Mouse (Mus musculus): ENCODE data around the gene Gm4297. TPM values are rescaled to one million over a fixed set of nuclear protein-coding genes. Genes with fewer than 3 reads are reported as not detected.
"Not testable (repeated sequence)": the region's sequence is repeated elsewhere in the genome, so short reads cannot be mapped to it uniquely, and the experiment has no call there.

Gm4297 gene
- polyA plus RNA-seq (2012; rRNA removed) = not detected in 2 replicates

DNA sequence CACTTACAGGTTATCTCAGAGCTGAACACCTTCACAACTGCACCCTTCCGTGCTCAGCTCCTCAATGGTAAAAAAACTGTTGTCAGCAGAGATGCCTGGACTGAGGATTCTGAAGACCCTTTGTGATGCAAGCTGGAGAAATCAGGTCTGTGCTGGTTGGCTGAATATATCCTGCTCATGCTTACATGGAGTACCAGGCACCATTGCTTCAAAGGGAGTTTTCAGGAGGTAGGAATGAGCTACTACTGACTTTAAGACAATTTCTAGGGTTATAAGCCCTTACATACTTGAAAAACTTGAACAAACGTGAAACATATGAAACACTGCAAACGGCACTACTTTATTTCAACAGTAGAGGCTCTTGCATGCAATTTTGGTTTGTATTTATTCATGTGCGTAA is at the start of gene Gm4297:
Gm4297 (minus strand) TSS at position 101 of the 400 bp plus-strand sequence.
- not testable (repeated sequence) for DNase-seq; H3K36me3 ChIP-seq (ENCODE audit: control insufficient read depth, insufficient read depth, low read length); H3K4me1 ChIP-seq (replicated peaks; ENCODE audit: control insufficient read depth, insufficient read depth, low read length); H3K4me3 ChIP-seq (ENCODE audit: control insufficient read depth, insufficient read depth, low read length); H3K27me3 ChIP-seq (ENCODE audit: control insufficient read depth, insufficient read depth, low read length); H3K27ac ChIP-seq (ENCODE audit: control insufficient read depth, insufficient read depth, low read length)
- 84% methylated on average over 4 of the region's 4 CpGs for WGBS

Other genes starting within 250 kb of the Gm4297 start
- not detected in 2 replicates for gene Gm5934, start 74.1 kb downstream of the Gm4297 start, polyA plus RNA-seq (2012; rRNA removed)
- not detected in 2 replicates for gene Gm5935, start 200.3 kb upstream of the Gm4297 start, polyA plus RNA-seq (2012; rRNA removed)